Mouse (Mus musculus) stomach, embryonic 16.5 days (tissue): Measurements from ENCODE around the gene Tvp23a. TPM values are rescaled to one million over a fixed set of nuclear protein-coding genes. Genes with fewer than 3 reads are reported as not detected.

Experiments used
- ATAC-seq: fragments of 200-750 bp; cut with Nextera tagmentation; 2 replicates; pipeline ENCODE4 v1.8.0; 2017; ENCODE audit warnings: moderate number of reproducible peaks, moderate TSS enrichment; ENCODE audit not compliant: insufficient read depth, low FRiP score
- H3K27ac ChIP-seq: fragments of 300-500 bp; sonication (generic); 2 replicates; pipeline ENCODE4 v1.5.1; 2014; ENCODE audit warnings: low read length
- H3K27me3 ChIP-seq: fragments of 300-500 bp; sonication (generic); 2 replicates; pipeline ENCODE4 v1.6.1; 2014; ENCODE audit warnings: low read length, control low read depth, mixed read lengths; ENCODE audit not compliant: control insufficient read depth, insufficient read depth
- H3K36me3 ChIP-seq: fragments of 300-500 bp; sonication (generic); 2 replicates; pipeline ENCODE4 v1.6.1; 2014; ENCODE audit warnings: low read length; ENCODE audit not compliant: control insufficient read depth, insufficient read depth
- H3K4me1 ChIP-seq: fragments of 300-500 bp; sonication (generic); 2 replicates; pipeline ENCODE4 v1.6.1; 2014; ENCODE audit warnings: low read length, control low read depth, mixed read lengths; ENCODE audit not compliant: control insufficient read depth, insufficient read depth
- H3K4me2 ChIP-seq: fragments of 300-500 bp; sonication (generic); 2 replicates; pipeline ENCODE4 v1.6.1; 2014; ENCODE audit warnings: low read depth, low read length, mixed read lengths
- H3K4me3 ChIP-seq: fragments of 300-500 bp; sonication (generic); replicated peaks from 2 replicates; pipeline ENCODE4 v1.5.1; 2014; ENCODE audit warnings: mild to moderate bottlenecking, low read length
- H3K9ac ChIP-seq: fragments of 300-500 bp; sonication (generic); 2 replicates; pipeline ENCODE4 v1.6.1; 2014; ENCODE audit warnings: low read length
- H3K9me3 ChIP-seq: fragments of 300-500 bp; sonication (generic); replicated peaks from 2 replicates; pipeline ENCODE4 v1.6.1; 2016; ENCODE audit warnings: low read length, control low read depth; ENCODE audit not compliant: control insufficient read depth
- WGBS: fragments of 180-500 bp; shearing (Covaris S2); extraction: QIAGEN DNeasy Blood & Tissue Kit; methylation state at CpG from one replicate; pipeline ENCODE4 v1.1.7; 2014; 5-methylcytosine and 5-hydroxymethylcytosine counted together
- polyA plus RNA-seq: library from polyadenylated mRNA; unstranded; fragments of >200 nt; fragmentation: Nextera tagmentation; extraction: Ambion mirVana; gene quantifications from 2 replicates; pipeline ENCODE4 v1.2.1, GENCODE M21; 2015

Gene Tvp23a
- polyA plus RNA-seq, 1 experiment from 2014 or later, result 9.1 TPM

DNA sequence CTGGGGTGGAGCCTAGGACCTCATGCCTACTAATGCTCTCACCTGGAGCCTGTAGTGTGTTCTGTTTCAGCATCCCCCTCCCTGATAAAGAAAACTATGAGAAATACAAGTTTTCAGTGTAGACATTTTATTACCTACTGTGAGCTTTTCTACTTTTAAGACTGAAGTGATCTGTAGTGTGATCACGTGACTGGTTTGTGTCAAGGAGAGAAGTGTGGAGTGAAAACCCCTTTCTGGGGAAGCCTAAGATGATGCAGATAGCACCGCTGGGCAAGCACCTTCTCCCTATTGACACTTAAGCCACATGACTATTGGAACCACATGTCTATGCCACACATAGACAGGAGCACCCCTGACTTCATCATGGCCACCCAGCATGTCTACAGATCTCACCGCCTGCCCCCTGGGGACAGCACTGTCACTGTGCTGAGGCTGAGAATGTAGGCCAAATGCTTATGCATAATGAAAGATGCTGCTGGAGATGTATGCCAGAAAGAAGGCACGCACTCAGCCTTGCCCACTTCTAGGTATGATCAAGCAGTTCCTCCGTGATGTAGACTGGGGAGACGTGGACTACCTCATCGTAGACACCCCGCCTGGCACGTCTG, 26.6 kb downstream of the Tvp23a start:
- H3K4me1 ChIP-seq, result no peaks in the 10 kb centered on the region
- no peaks in the 10 kb centered on the region for H3K9me3 ChIP-seq
- no peak overlapping the region for H3K9ac ChIP-seq
- no peak overlapping the region for H3K4me3 ChIP-seq
- 94% methylated on average over 9 of the region's 9 CpGs for WGBS
- no peak overlapping the region for H3K27ac ChIP-seq
- no peak for ATAC-seq
- peaks cover 41% of the 10 kb centered on the region for H3K36me3 ChIP-seq
- no peak overlapping the region for H3K4me2 ChIP-seq
- no peaks in the 10 kb centered on the region for H3K27me3 ChIP-seq

DNA sequence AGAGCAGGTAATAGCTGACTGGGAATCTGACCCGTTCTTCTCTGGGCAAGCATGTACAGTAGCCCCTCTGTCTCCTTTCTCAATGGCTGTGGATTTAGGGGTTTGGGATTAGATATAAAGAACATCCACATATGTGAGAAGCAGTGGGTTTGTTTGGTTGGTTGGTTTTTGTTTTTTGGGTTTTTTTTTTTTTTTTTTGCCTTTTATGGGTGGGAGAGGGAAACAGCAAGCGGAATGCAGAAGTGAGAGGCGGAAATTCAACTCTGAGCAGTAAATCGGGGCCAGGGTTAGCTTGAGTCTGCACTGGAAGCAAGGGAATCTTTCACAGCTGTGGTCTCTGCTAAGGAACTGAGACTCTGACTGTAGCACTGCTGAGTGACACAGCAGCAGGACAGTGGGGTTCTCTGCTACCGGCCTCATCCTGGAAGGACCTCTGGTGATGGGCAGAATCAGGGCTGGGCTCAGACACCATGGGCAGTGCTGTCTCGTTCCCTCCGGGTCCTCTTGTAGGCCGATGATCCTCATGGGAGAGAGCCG, 29.4 kb downstream of the Tvp23a start:
- Histone ChIP-seq H3K4me1 (peaks cover under 1% of the 10 kb centered on the region), H3K27me3 (no peaks in the 10 kb centered on the region), H3K27ac (no peak overlapping the region), H3K9me3 (no peaks in the 10 kb centered on the region), H3K9ac (no peak overlapping the region), H3K4me2 (no peak overlapping the region), H3K4me3 (no peak overlapping the region), H3K36me3 (peaks cover 30% of the 10 kb centered on the region)
- ATAC-seq, result no peak
- 94% methylated on average over 9 of the region's 9 CpGs for WGBS

DNA sequence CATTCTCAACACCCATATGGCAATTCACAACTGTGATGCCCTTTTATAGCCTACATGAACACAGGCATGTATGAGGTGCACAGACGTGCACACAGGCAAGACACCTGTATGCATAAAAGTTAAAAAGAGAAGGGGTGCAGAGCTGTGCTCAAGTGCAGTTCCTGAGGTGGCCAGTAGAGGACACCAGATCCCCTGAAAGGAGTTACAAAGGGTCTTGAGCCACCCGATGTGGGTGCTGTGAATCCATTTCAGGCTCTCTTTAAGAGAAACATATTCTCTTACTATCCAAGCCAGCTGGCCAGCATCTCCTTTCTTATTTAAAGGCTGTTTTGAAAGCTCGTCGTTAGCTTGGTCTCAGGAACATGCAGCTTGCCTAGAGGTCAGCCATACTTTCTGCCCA, 30.3 kb downstream of the Tvp23a start:
- WGBS, result 98% methylated on average over 4 of the region's 4 CpGs
- no peak for ATAC-seq
- peaks cover 27% of the 10 kb centered on the region; the same call in 1 of the 2 replicates for H3K36me3 ChIP-seq

DNA sequence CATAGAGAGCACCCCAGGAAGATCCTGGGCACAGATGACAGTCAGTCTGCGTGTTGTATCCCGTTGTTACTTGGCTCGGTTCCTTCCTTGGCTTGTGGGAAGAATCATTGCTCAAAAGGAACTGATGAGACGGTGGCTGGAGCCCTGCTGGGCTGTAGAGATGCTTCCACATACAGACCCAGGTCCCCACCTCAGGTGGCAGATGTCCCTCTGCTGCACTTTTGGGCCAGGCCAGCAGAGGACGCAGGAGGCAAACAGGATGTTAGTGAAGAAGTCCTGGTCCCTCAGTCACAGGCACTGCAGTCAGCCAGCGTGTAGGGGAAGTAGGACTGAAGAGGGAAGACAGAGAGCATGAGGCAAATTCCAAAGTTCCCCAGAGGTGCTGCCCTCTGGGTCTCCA, 31.2 kb downstream of the Tvp23a start:
- H3K4me1 ChIP-seq, result peaks cover 7% of the 10 kb centered on the region
- no peak overlapping the region for H3K4me2 ChIP-seq
- H3K27ac ChIP-seq, result no peak overlapping the region
- WGBS, result 69% methylated on average over 6 of the region's 6 CpGs
- H3K9me3 ChIP-seq, result no peaks in the 10 kb centered on the region
- no peaks in the 10 kb centered on the region for H3K27me3 ChIP-seq
- peaks cover 21% of the 10 kb centered on the region; the same call in 1 of the 2 replicates for H3K36me3 ChIP-seq
- no peak for ATAC-seq
- no peak overlapping the region for H3K9ac ChIP-seq
- no peak overlapping the region for H3K4me3 ChIP-seq

More for the DNA sequence above, 30.3 kb downstream of the Tvp23a start:
- no peaks in the 10 kb centered on the region for H3K27me3 ChIP-seq
- no peak overlapping the region for H3K4me2 ChIP-seq
- no peaks in the 10 kb centered on the region for H3K9me3 ChIP-seq
- H3K27ac ChIP-seq, result no peak overlapping the region
- no peak overlapping the region for H3K9ac ChIP-seq
- H3K4me3 ChIP-seq, result no peak overlapping the region
- peaks cover 7% of the 10 kb centered on the region for H3K4me1 ChIP-seq

DNA sequence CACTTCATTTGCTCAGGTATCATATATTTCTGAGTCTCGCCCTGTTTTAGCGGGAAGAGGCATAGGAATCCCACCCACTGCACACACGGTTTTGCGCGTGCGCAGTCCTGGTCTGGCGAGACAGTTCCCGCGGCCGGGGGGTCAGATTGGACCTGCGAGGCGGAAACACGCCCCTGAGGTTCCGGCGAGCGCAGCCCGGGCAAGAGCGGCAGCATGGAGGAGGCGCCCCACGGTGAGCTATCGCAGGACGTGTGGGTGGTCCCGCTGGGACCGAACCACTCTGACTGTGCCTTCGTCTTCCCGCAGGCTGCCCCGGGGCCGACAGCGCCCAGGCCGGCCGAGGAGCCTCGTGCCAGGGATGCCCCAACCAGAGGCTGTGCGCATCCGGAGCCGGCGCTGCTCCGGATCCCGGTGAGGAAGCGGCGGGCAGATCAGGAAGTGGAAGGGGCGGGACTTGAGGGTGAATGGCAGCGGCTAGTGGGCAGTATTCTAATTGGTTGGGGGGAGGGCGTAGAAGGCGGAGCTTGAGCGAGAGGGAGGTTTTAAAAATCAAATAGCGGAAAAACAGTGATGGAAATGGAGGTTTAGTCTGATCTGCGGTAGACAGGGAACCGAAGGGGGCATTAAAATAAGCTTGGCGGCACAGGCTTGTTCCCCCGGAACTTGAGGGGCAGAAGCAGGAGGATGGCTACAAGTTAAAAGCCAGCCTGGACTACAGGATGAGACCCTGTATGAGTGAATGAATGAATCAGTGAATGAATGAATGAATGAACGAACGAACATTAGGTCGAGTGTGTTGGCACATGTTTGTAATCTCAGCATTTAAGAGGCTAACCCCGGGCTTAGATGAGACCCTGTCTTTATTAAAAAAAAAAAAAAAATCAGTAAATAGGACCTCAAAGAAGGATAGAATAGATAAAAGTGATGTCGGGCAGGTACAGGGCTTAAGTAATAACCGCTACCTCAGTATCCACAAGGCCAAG, 35.1 kb downstream of the Tvp23a start, which contains the start of gene Nubp1:
TSS of gene Nubp1 (plus strand) at position 185 of the 983 bp plus-strand sequence.
- peaks cover 15% of the 10 kb centered on the region; the same call in 1 of the 2 replicates for H3K36me3 ChIP-seq
- H3K9me3 ChIP-seq, result no peaks in the 10 kb centered on the region
- no peaks in the 10 kb centered on the region for H3K27me3 ChIP-seq
- WGBS, result 3% methylated on average over 56 of the region's 56 CpGs
- peak within 1 kb of the TSS; percentile 63 for H3K4me3 ChIP-seq
- H3K9ac ChIP-seq, result peak within 1 kb of the TSS; percentile 80
- peaks cover 7% of the 10 kb centered on the region for H3K4me1 ChIP-seq
- peak; percentile 97 for ATAC-seq
- H3K4me2 ChIP-seq, result peak within 1 kb of the TSS; percentile 91
- H3K27ac ChIP-seq, result peak within 1 kb of the TSS; percentile 85

DNA sequence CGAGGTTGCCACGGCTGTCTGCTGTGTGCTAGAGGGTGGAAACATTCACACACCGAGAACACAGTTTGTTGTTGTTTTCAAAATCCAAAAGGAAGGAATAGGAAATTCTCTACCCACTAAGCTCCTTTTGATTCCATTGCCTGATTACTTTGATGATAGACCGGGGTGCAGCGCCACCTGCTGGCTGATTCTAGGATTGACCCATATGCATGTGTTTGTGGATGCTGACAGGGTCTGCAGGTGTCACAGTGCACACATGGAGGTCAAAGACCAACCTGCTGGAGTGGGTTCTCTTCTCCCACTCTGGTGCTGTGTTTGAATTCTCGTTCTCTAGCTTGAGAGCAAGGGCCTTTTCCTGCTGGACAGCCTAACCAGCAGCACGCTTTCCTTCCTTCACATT, 48.0 kb downstream of the Tvp23a start:
- Histone ChIP-seq H3K4me1 (0 out of 2 replicates have a peak, but pooled peaks cover 5% of the 10 kb centered on the region), H3K27me3 (no peaks in the 10 kb centered on the region), H3K9ac (no peak overlapping the region), H3K36me3 (no peaks in the 10 kb centered on the region), H3K4me3 (no peak overlapping the region), H3K9me3 (no peaks in the 10 kb centered on the region; the same call in 1 of the 2 replicates), H3K27ac (no peak overlapping the region), H3K4me2 (no peak overlapping the region)
- ATAC-seq, result no peak
- WGBS, result 28% methylated on average over 7 of the region's 7 CpGs

GRCm38 (mm10) chr16:10398755-10399154, 48.4 kb downstream of the Tvp23a start:
- WGBS, result 66% methylated on average over 5 of the region's 5 CpGs
- Histone ChIP-seq H3K4me2 (no peak overlapping the region), H3K9me3 (no peaks in the 10 kb centered on the region; the same call in 1 of the 2 replicates), H3K9ac (no peak overlapping the region), H3K4me1 (0 out of 2 replicates have a peak, but pooled peaks cover 5% of the 10 kb centered on the region), H3K4me3 (no peak overlapping the region), H3K36me3 (no peaks in the 10 kb centered on the region), H3K27me3 (no peaks in the 10 kb centered on the region), H3K27ac (no peak overlapping the region)
- ATAC-seq, result no peak

- ATAC-seq, result peak; percentile 58; the same call in 1 of the 2 replicates
- no peaks in the 10 kb centered on the region; the same call in 1 of the 2 replicates for H3K9me3 ChIP-seq
- H3K4me1 ChIP-seq, result 0 out of 2 replicates have a peak, but pooled peaks cover 5% of the 10 kb centered on the region
- WGBS, result 8% methylated on average over 37 of the region's 37 CpGs
- peak within 1 kb of the TSS; percentile 61 for H3K4me2 ChIP-seq
- H3K36me3 ChIP-seq, result no peaks in the 10 kb centered on the region
- H3K27ac ChIP-seq, result no peak within 1 kb of the TSS
- peak within 1 kb of the TSS; percentile 51; the same call in 1 of the 2 replicates for H3K9ac ChIP-seq
- H3K27me3 ChIP-seq, result no peaks in the 10 kb centered on the region
- peak within 1 kb of the TSS; percentile 41 for H3K4me3 ChIP-seq
Measured at GRCm38 (mm10) chr16:10394699-10395540, 52.2 kb downstream of the Tvp23a start, which contains the start of gene Tekt5. Tekt5 (minus strand) TSS chr16:10395490.
